Mouse (Mus musculus) cerebellum, adult 11 months (tissue): ENCODE measurements around the gene 1700028P14Rik.
A peak's percentile ranks its signal among the peaks of the same experiment; 100 is the strongest.
"Not testable (repeated sequence)": the region's sequence is repeated elsewhere in the genome, so short reads cannot be mapped to it uniquely, and the experiment has no call there.

Source experiments
- DNase-seq: peaks from one replicate; pipeline ENCODE4 v3.0.0; 2022

1700028P14Rik gene

GRCm38 (mm10) chr19:23652644-23653043 lies at the start of gene 1700028P14Rik:
TSS of gene 1700028P14Rik (minus strand) at chr19:23652812.
- peak; percentile 3 for DNase-seq

- DNase-seq, result no peak
Observed at GRCm38 (mm10) chr19:23699131-23699530, 46.5 kb upstream of the 1700028P14Rik start.

GRCm38 (mm10) chr19:23698366-23698765 lies 45.8 kb upstream of the 1700028P14Rik start:
- no peak for DNase-seq

GRCm38 (mm10) chr19:23697861-23698260 lies 45.2 kb upstream of the 1700028P14Rik start:
- DNase-seq, result no peak

- DNase-seq, result peak; percentile 60
Observed at GRCm38 (mm10) chr19:23694344-23694743, 41.7 kb upstream of the 1700028P14Rik start.

- DNase-seq, result no peak
Observed at GRCm38 (mm10) chr19:23688421-23688946, 35.9 kb upstream of the 1700028P14Rik start.

- DNase-seq, result peak; percentile 88
Observed at GRCm38 (mm10) chr19:23687296-23688021, 34.8 kb upstream of the 1700028P14Rik start, which contains the start of gene Ptar1. TSS of gene Ptar1 (plus strand) at chr19:23687429.

GRCm38 (mm10) chr19:23686962-23687295 lies 34.3 kb upstream of the 1700028P14Rik start:
- no peak for DNase-seq

GRCm38 (mm10) chr19:23675656-23676055 lies 23.0 kb upstream of the 1700028P14Rik start:
- not testable (repeated sequence) for DNase-seq

GRCm38 (mm10) chr19:23673021-23673420 lies 20.4 kb upstream of the 1700028P14Rik start:
- no peak for DNase-seq

GRCm38 (mm10) chr19:23668142-23668655 lies 15.6 kb upstream of the 1700028P14Rik start:
- DNase-seq, result no peak

- DNase-seq, result no peak
Observed at GRCm38 (mm10) chr19:23664083-23664482, 11.5 kb upstream of the 1700028P14Rik start.

GRCm38 (mm10) chr19:23658350-23658749 lies 5.7 kb upstream of the 1700028P14Rik start:
- no peak for DNase-seq

GRCm38 (mm10) chr19:23657261-23657932 lies 4.8 kb upstream of the 1700028P14Rik start:
- no peak for DNase-seq

- no peak for DNase-seq
Observed at GRCm38 (mm10) chr19:23653154-23653553, 542 bp upstream of the 1700028P14Rik start.

- no peak for DNase-seq
Observed at GRCm38 (mm10) chr19:23647308-23647707, 5.3 kb downstream of the 1700028P14Rik start.

- DNase-seq, result no peak
Observed at GRCm38 (mm10) chr19:23645347-23645746, 7.3 kb downstream of the 1700028P14Rik start.

GRCm38 (mm10) chr19:23643819-23644218 lies 8.8 kb downstream of the 1700028P14Rik start:
- DNase-seq, result no peak

GRCm38 (mm10) chr19:23636786-23637185 lies 15.8 kb downstream of the 1700028P14Rik start:
- DNase-seq, result no peak

GRCm38 (mm10) chr19:23631611-23632492 lies 20.8 kb downstream of the 1700028P14Rik start:
- no peak for DNase-seq

- no peak for DNase-seq
Observed at GRCm38 (mm10) chr19:23614268-23614667, 38.3 kb downstream of the 1700028P14Rik start.

- no peak for DNase-seq
Observed at GRCm38 (mm10) chr19:23609724-23610123, 42.9 kb downstream of the 1700028P14Rik start.

- no peak for DNase-seq
Observed at GRCm38 (mm10) chr19:23607951-23608350, 44.7 kb downstream of the 1700028P14Rik start.
